Mouse (Mus musculus) cerebellum, adult 9-10 months (tissue): ENCODE measurements around the gene Def6.

Experiments used
- DNase-seq: peaks from one replicate; pipeline ENCODE4 v3.0.0; 2022

The Def6 gene

DNA sequence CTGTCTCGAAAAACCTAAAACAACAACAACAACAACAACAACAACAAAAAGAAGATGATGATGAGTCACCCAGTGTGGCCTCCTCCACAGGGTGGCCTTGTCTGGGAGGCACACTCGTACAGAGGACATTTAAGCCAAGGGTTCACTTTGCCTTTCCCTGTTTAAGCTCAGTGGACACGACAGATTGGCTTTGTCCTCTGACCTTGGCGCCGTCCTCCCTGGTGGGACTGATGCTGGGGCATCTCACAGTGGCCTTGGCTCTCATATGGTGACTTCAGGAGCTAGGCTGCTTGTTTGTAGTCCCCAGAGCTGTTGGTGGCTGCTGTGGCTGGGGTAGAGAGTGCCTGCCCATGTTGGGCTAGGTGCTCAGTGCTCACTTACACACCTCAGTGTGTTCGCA, 36.6 kb downstream of the Def6 start:
- no peak for DNase-seq

- DNase-seq: no peak
These were observed 37.1 kb downstream of the Def6 start for GRCm38 (mm10) chr17:28244714-28245113.

- DNase-seq: no peak
These were observed 39.1 kb downstream of the Def6 start for GRCm38 (mm10) chr17:28246640-28247039.

- no peak for DNase-seq
These were observed 40.0 kb downstream of the Def6 start for GRCm38 (mm10) chr17:28247613-28248012.

GRCm38 (mm10) chr17:28249062-28249461, 41.5 kb downstream of the Def6 start:
- no peak for DNase-seq

DNA sequence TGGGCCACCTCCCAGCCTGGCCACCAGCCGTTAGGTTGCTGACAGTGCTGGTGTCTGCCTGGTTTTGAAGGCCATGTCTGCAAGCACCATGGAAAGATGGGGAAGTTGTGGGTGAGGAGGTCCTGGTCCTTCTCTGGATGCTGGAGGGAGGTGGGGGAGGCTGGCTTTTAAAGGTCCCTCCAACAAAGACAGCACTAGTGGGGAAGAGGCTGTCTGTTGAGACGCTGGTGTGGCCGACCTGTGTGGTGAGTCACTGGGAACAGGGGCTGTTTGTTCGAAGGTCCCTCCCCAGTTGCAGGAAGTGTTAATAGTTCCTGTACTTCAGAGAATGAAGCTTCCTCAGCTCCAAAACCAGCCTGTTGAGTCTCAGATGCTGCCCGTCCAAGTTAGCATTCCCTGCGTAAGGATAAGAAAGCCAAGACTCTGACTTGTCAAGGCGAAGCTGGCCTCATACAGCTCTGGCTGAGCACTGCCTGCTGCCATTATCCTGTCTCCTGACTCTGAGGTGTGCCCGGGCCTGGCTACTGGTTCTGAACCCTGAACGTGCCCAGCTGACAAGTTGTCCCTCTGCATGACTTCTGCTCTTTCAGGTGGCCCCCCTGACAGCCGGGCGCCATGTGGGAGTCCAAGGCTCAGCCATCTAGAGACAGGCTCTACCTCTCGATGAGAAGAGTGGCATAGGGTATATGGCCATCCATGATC, 44.2 kb downstream of the Def6 start:
- no peak for DNase-seq

- no peak for DNase-seq
These were observed 44.7 kb downstream of the Def6 start for GRCm38 (mm10) chr17:28252281-28252648.

DNA sequence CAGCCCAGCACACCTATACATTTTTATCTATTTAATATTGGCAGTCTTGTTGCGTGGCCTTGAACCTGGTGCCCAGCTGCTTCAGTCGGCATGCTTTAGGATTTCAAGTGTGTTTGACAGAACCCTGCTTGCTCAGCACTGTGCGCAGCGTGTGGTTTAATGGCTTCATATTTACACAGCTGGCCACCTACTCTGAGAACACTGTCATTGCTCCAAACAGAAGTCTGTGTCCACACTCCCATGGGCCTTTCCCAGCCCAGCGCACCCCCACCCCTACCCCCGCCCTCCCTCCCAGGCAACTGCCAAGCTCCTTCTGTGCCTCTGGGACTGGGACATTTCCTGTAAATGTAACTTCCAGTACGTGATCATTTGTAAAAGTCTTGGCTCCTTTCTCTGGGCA, 45.6 kb downstream of the Def6 start:
- no peak for DNase-seq

DNA sequence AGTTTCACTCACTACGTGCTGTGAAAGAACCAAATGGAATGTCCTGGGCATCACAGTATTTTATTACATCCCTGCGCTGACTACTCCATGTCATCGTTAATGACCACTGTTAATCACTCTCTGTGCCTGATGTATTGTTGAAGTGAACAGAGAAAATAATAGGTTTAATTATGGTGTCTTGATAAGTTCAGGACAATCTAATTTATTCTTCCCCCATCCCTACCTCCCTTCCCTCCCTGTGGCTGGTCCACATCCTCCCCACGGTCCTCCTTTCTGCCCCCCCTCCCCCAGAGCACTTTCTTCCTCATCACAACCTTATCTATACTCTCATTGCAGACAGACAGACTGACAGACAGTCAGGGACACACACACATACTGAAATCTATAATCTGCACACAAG, 47.2 kb downstream of the Def6 start:
- DNase-seq: no peak

GRCm38 (mm10) chr17:28255651-28256050, 48.1 kb downstream of the Def6 start:
- DNase-seq: no peak

DNA sequence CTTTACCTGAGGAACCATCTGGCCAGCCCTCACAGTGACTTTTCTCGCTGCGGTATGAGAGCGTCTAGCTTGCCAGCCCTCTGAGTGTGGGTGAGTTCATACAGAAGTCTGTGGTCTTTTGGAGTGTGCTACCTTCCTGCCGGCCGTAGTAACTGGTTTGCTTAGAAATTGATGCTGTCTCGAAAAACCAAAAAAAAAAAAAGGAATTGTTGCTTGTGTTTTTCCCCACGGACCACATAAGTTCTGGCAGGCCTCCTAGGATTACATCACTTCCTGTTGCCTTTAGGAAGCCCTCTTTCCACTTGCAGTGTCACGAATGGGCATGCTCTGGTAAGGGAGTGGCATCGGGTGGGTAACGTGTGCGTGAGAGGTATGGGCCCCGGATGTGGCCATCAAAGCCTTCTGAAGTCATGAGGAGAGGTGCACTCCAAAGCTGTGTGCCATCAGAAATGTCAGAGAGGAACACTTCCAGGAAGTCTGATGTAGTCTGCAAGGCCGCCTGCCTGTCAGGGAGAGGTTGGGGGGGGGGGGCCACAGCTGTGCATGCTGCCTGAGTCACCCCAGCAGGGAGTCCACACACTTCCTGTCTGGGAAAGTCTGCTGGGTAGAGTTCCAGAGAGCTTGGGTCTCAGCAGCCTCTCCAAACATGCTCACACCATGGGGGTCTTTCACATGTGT, 49.2 kb downstream of the Def6 start:
- no peak for DNase-seq

DNA sequence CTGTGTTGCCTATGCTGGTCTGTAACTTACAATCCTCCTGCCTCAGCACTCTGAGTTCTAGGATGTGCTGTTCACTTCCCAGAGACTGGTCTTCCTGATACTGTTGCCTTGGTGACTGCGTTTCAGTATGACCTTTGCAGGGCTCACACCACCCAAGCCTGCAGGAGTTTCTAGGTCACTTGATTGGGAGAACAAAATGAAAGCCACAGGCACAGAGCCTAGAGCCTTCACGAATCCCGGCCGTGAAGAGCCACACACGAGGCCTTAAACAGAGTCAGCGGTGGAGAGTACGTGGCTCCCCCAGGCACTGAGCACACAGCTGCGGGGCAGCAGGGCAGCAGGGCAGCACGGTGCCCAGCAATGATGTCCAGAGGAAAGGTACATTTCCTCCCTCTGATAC, 50.7 kb downstream of the Def6 start:
- DNase-seq: no peak

DNA sequence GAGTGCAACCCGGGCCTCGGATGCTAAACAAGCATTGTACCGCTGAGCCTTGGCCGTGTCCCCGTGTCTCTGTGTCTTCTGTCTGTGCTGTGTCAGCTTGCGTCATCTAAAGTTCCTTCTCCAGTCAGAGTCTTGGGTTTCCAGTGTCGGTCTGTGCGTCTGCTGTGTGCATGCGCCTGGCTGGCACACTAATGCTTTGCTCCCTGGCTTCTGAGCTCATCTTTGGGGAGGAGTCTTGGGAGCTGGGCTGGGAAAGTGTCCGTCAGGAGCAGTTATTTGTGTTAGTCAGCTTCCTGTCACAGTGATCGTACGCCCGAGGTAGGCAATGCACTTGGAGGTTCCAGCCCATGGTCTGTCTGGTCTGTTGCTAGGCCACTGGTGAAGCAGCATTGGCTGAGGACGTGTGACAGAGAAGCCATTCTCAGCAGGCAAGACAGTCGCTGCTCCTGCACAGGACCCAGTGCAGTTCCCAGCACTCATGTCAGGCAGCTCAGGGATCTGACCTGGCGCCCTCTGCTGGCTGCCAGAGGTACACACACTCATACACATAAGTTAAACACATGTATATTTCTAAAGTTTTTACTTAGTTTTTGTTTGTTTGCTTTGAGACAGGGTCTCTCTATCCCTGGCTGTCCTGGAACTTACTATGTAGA, 52.4 kb downstream of the Def6 start:
- no peak for DNase-seq

- DNase-seq: no peak
These were observed 52.9 kb downstream of the Def6 start for GRCm38 (mm10) chr17:28260543-28260909.

- DNase-seq: no peak
These were observed 54.2 kb downstream of the Def6 start for GRCm38 (mm10) chr17:28261795-28262194.

GRCm38 (mm10) chr17:28263181-28263894, 55.8 kb downstream of the Def6 start:
- no peak for DNase-seq

DNA sequence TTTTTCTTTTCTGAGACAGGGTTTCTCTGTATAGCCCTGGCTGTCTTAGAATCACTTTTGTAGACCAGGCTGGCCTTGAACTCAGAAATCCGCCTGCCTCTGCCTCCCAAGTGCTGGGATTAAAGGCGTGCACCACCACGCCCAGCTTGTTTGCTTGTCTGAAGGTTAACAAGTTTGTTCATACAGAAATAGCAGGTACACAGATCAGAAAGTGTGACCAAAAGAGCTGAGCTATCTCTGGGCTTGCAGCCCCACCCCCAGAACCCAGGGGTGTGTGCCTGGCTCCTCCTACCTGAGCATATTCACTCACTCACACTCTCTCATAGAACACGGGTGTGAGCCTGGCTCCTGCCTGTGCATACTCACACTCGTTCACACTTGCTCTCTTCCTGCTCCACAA, 59.7 kb downstream of the Def6 start:
- no peak for DNase-seq

DNA sequence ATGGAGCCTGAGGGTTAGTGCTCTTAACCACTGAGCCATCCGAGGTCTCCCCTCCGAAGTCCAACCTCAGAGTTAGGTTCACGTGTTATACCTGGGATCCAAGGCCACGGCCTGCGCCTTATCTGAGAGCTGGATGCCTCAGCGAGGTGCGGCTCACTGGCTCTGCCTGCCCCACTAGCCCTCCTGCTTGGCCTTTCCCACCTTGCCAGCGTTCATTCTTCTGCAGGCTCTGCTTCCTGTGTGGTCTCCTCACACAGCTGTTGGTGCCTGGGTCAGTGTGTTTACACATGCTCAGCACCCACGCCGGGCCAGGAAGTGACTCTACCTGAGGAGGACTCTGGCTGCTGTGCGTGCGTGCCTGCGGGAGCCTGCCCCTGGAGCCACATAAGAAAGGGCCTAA, 62.6 kb downstream of the Def6 start:
- DNase-seq: no peak

DNA sequence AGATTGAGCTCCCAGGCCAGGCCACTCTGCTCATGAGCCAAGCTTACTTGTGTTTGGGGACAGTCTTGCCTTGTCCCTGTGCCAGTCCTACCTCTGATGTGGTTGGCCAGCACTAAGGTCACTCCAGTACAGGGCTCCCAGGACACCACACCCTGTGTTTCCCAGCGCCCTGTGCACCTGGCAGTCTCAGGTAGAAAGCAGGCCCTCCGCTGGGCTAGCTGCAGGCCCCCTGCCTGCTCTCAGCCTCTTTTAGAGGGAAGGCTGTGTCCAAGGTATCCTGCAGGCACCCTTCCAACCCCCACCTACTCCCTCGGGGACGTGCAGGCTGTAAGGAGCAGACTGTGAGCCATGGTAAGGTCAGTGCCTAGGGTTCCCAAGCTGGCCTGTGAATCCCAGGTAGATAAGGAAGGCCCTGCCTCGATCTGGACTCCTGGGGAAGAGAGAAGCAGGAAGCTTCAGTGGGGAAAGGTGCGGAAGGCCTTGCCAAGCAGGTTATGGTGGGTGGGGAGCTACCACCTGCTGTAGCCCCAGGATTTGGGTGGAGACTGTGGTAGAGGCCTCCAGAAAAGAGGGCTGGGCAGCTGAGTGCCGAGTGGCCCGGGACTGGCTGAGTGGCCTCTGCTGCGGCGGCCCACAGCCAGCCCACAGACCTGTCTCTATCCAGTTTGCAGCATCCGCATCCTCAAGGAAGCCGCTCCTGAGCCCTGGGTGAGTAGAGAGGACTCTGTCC, 64.1 kb downstream of the Def6 start:
- no peak for DNase-seq

- DNase-seq: no peak
These were observed 64.7 kb downstream of the Def6 start for GRCm38 (mm10) chr17:28272281-28272680.

DNA sequence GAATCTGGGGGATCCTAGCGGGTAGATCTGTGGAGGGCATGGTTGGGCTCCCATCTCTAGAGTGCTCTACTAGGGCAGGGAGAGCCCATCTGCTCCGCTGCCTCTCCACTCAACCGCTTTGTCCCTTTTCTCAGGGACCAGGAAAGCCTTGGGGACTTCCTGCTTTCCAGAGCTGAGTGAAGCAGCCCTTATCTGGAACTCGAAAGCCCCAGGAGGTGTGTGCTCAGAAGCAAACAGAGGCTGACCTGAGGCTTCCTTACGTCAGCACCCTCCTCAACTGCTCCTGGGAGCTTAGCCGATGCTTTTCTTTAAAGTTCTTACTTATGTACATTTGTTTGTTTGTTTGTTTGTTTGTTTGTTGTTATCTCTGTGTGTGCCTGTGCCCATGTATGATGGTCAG, 65.3 kb downstream of the Def6 start:
- no peak for DNase-seq

GRCm38 (mm10) chr17:28274739-28275138, 67.2 kb downstream of the Def6 start:
- DNase-seq: no peak

DNA sequence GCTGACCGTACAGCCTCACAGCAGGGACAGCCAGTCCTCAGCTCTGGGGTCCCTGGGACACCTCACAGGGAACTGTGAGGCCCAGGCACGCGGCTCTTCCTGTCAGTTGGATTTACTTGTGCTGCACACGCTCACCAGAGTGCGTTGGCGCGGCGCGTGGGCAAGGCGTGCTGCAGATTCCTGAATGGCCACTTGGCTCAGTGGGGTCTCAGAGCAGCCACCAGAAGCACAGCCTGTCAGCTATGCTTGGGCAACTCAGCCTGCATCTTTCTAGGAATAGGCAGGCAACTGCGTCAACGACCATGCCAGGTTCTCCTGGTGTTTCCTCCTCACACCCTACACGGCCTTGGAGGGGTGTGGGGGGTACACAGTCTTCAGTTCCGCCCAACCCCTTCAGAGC, 69.6 kb downstream of the Def6 start:
- no peak for DNase-seq
